Mouse (Mus musculus) neural tube, embryonic 13.5 days (tissue): ENCODE results near the gene Pex26. TPM values are rescaled to one million over a fixed set of nuclear protein-coding genes. Genes with fewer than 3 reads are reported as not detected.

ENCODE experiments used
- ATAC-seq: fragments of 200-750 bp; cut with Nextera tagmentation; 2 replicates; pipeline ENCODE4 v1.8.0; 2017; ENCODE audit warnings: low read depth, mild to moderate bottlenecking, moderate TSS enrichment, moderate library complexity
- H3K27ac ChIP-seq: fragments of 300-500 bp; sonication (generic); replicated peaks from 2 replicates; pipeline ENCODE4 v1.5.1; 2015; ENCODE audit warnings: moderate library complexity, mild to moderate bottlenecking, inconsistent platforms
- H3K27me3 ChIP-seq: fragments of 300-500 bp; sonication (generic); 2 replicates; pipeline ENCODE4 v1.6.1; 2015; ENCODE audit warnings: mild to moderate bottlenecking, inconsistent platforms
- H3K36me3 ChIP-seq: fragments of 300-500 bp; sonication (generic); 2 replicates; pipeline ENCODE4 v1.6.1; 2015; ENCODE audit warnings: mild to moderate bottlenecking, inconsistent platforms
- H3K4me1 ChIP-seq: fragments of 300-500 bp; sonication (generic); replicated peaks from 2 replicates; pipeline ENCODE4 v1.6.1; 2015; ENCODE audit warnings: inconsistent platforms
- H3K4me2 ChIP-seq: fragments of 300-500 bp; sonication (generic); 2 replicates; pipeline ENCODE4 v1.6.1; 2015; ENCODE audit warnings: inconsistent platforms, mild to moderate bottlenecking, moderate library complexity
- H3K4me3 ChIP-seq: fragments of 300-500 bp; sonication (generic); 2 replicates; pipeline ENCODE4 v1.5.1; 2015; ENCODE audit warnings: mild to moderate bottlenecking, inconsistent platforms
- H3K9ac ChIP-seq: fragments of 300-500 bp; sonication (generic); 2 replicates; pipeline ENCODE4 v1.6.1; 2015; ENCODE audit warnings: moderate library complexity, mild to moderate bottlenecking, inconsistent platforms
- H3K9me3 ChIP-seq: fragments of 300-500 bp; sonication (generic); 2 replicates; pipeline ENCODE4 v1.6.1; 2016; ENCODE audit warnings: inconsistent platforms
- WGBS: fragments of 180-500 bp; shearing (Covaris S2); methylation state at CpG from one replicate; pipeline ENCODE4 v1.1.7; 2015; 5-methylcytosine and 5-hydroxymethylcytosine counted together
- polyA plus RNA-seq: library from polyadenylated mRNA; unstranded; fragments of >200 nt; fragmentation: Nextera tagmentation; extraction: Ambion mirVana; gene quantifications from 2 replicates; pipeline ENCODE4 v1.2.1, GENCODE M21; 2015

Pex26 gene
- polyA plus RNA-seq, 1 experiment from 2014 or later, result 13.5 TPM

GRCm38 (mm10) chr6:121194061-121194955, 10.8 kb downstream of the Pex26 start:
- H3K4me3 ChIP-seq, result no peak overlapping the region
- H3K27me3 ChIP-seq, result no peaks in the 10 kb centered on the region
- no peaks in the 10 kb centered on the region for H3K4me1 ChIP-seq
- WGBS, result 48% methylated on average over 13 of the region's 13 CpGs
- no peaks in the 10 kb centered on the region for H3K9me3 ChIP-seq
- no peak for ATAC-seq
- H3K27ac ChIP-seq, result no peak overlapping the region
- H3K36me3 ChIP-seq, result peaks cover 75% of the 10 kb centered on the region
- no peak overlapping the region for H3K9ac ChIP-seq
- no peak overlapping the region for H3K4me2 ChIP-seq

- no peak overlapping the region for H3K4me2 ChIP-seq
- no peaks in the 10 kb centered on the region for H3K27me3 ChIP-seq
- WGBS, result 87% methylated on average over 14 of the region's 14 CpGs
- H3K27ac ChIP-seq, result no peak overlapping the region
- peak; percentile 43; the same call in 1 of the 2 replicates for ATAC-seq
- H3K36me3 ChIP-seq, result peaks cover 68% of the 10 kb centered on the region
- H3K4me1 ChIP-seq, result no peaks in the 10 kb centered on the region
- H3K9me3 ChIP-seq, result no peaks in the 10 kb centered on the region
- H3K9ac ChIP-seq, result no peak overlapping the region
- H3K4me3 ChIP-seq, result no peak overlapping the region
These were observed 11.7 kb downstream of the Pex26 start for GRCm38 (mm10) chr6:121194956-121195731.

- H3K36me3 ChIP-seq, result peaks cover 42% of the 10 kb centered on the region
- no peaks in the 10 kb centered on the region for H3K4me1 ChIP-seq
- no peak overlapping the region for H3K4me2 ChIP-seq
- H3K27ac ChIP-seq, result no peak overlapping the region
- H3K4me3 ChIP-seq, result no peak overlapping the region
- no peak for ATAC-seq
- no peaks in the 10 kb centered on the region for H3K9me3 ChIP-seq
- no peaks in the 10 kb centered on the region for H3K27me3 ChIP-seq
- no peak overlapping the region for H3K9ac ChIP-seq
- WGBS, result 40% methylated on average over 9 of the region's 9 CpGs
These were observed 14.4 kb downstream of the Pex26 start for GRCm38 (mm10) chr6:121197807-121198365.

GRCm38 (mm10) chr6:121200458-121200857, 17.0 kb downstream of the Pex26 start:
- no peak overlapping the region for H3K27ac ChIP-seq
- no peak overlapping the region for H3K4me2 ChIP-seq
- WGBS, result 79% methylated on average over 4 of the region's 4 CpGs
- no peak overlapping the region for H3K4me3 ChIP-seq
- H3K36me3 ChIP-seq, result peaks cover 17% of the 10 kb centered on the region
- no peak overlapping the region for H3K9ac ChIP-seq
- H3K4me1 ChIP-seq, result no peaks in the 10 kb centered on the region
- ATAC-seq, result no peak
- no peaks in the 10 kb centered on the region for H3K27me3 ChIP-seq
- no peaks in the 10 kb centered on the region for H3K9me3 ChIP-seq

- H3K27ac ChIP-seq, result no peak overlapping the region
- no peaks in the 10 kb centered on the region for H3K4me1 ChIP-seq
- no peak for ATAC-seq
- no peaks in the 10 kb centered on the region for H3K27me3 ChIP-seq
- H3K9ac ChIP-seq, result no peak overlapping the region
- H3K36me3 ChIP-seq, result peaks cover 3% of the 10 kb centered on the region
- WGBS, result 62% methylated on average over 5 of the region's 5 CpGs
- H3K4me3 ChIP-seq, result no peak overlapping the region
- H3K9me3 ChIP-seq, result no peaks in the 10 kb centered on the region
- no peak overlapping the region for H3K4me2 ChIP-seq
These were observed 18.6 kb downstream of the Pex26 start for GRCm38 (mm10) chr6:121202026-121202425.

GRCm38 (mm10) chr6:121206481-121206880, 23.0 kb downstream of the Pex26 start:
- no peak overlapping the region for H3K9ac ChIP-seq
- WGBS, result 90% methylated on average over 5 of the region's 5 CpGs
- H3K27ac ChIP-seq, result no peak overlapping the region
- peaks cover 25% of the 10 kb centered on the region for H3K27me3 ChIP-seq
- ATAC-seq, result no peak
- peaks cover 14% of the 10 kb centered on the region for H3K4me1 ChIP-seq
- no peaks in the 10 kb centered on the region for H3K9me3 ChIP-seq
- H3K36me3 ChIP-seq, result no peaks in the 10 kb centered on the region; the same call in 1 of the 2 replicates
- no peak overlapping the region for H3K4me3 ChIP-seq
- H3K4me2 ChIP-seq, result no peak overlapping the region

GRCm38 (mm10) chr6:121209584-121209983, 26.1 kb downstream of the Pex26 start:
- Histone ChIP-seq H3K4me2 (no peak overlapping the region), H3K9ac (no peak overlapping the region), H3K4me3 (no peak overlapping the region), H3K27ac (no peak overlapping the region), H3K36me3 (no peaks in the 10 kb centered on the region), H3K27me3 (peaks cover 39% of the 10 kb centered on the region), H3K9me3 (no peaks in the 10 kb centered on the region), H3K4me1 (peaks cover 19% of the 10 kb centered on the region)
- no peak for ATAC-seq
- WGBS, result 88% methylated on average over 2 of the region's 2 CpGs

- Histone ChIP-seq H3K4me1 (peaks cover 19% of the 10 kb centered on the region), H3K4me2 (peak within 1 kb of the TSS; percentile 91), H3K9me3 (no peaks in the 10 kb centered on the region), H3K9ac (peak within 1 kb of the TSS; percentile 67), H3K27ac (no peak within 1 kb of the TSS), H3K27me3 (peaks cover 39% of the 10 kb centered on the region), H3K36me3 (no peaks in the 10 kb centered on the region), H3K4me3 (peak within 1 kb of the TSS; percentile 45)
- peak; percentile 66 for ATAC-seq
- 7% methylated on average over 30 of the region's 30 CpGs for WGBS
These were observed 26.9 kb downstream of the Pex26 start, which contains the start of gene Tuba8 for GRCm38 (mm10) chr6:121210149-121210925. Gene Tuba8 (plus strand): TSS chr6:121210696.

GRCm38 (mm10) chr6:121210926-121211289, 27.4 kb downstream of the Pex26 start:
- H3K27ac ChIP-seq, result no peak overlapping the region
- peak; percentile 40 for ATAC-seq
- H3K27me3 ChIP-seq, result peaks cover 39% of the 10 kb centered on the region
- H3K4me1 ChIP-seq, result peaks cover 19% of the 10 kb centered on the region
- peak overlapping the region; percentile 91 for H3K4me2 ChIP-seq
- no peaks in the 10 kb centered on the region for H3K36me3 ChIP-seq
- no peaks in the 10 kb centered on the region for H3K9me3 ChIP-seq
- peak overlapping the region; percentile 67 for H3K9ac ChIP-seq
- peak overlapping the region; percentile 45 for H3K4me3 ChIP-seq
- 3% methylated on average over 12 of the region's 12 CpGs for WGBS

- H3K4me1 ChIP-seq, result peaks cover 19% of the 10 kb centered on the region
- no peak for ATAC-seq
- 6% methylated on average over 5 of the region's 5 CpGs for WGBS
- H3K4me3 ChIP-seq, result peak overlapping the region; percentile 45; the same call in 1 of the 2 replicates
- no peaks in the 10 kb centered on the region for H3K36me3 ChIP-seq
- no peaks in the 10 kb centered on the region for H3K9me3 ChIP-seq
- H3K27ac ChIP-seq, result no peak overlapping the region
- H3K4me2 ChIP-seq, result peak overlapping the region; percentile 91
- peaks cover 39% of the 10 kb centered on the region for H3K27me3 ChIP-seq
- H3K9ac ChIP-seq, result no peak overlapping the region
These were observed 28.3 kb downstream of the Pex26 start for GRCm38 (mm10) chr6:121211743-121212142.

- Histone ChIP-seq H3K4me2 (no peak overlapping the region), H3K27me3 (peaks cover 39% of the 10 kb centered on the region), H3K9ac (no peak overlapping the region), H3K9me3 (no peaks in the 10 kb centered on the region), H3K36me3 (no peaks in the 10 kb centered on the region), H3K4me3 (no peak overlapping the region), H3K27ac (no peak overlapping the region), H3K4me1 (peaks cover 19% of the 10 kb centered on the region)
- WGBS, result 86% methylated on average over 4 of the region's 4 CpGs
- ATAC-seq, result no peak
These were observed 29.5 kb downstream of the Pex26 start for GRCm38 (mm10) chr6:121212988-121213387.
